8 mouse cellular contexts compared by ENCODE assay signal in the genomic region with DNA sequence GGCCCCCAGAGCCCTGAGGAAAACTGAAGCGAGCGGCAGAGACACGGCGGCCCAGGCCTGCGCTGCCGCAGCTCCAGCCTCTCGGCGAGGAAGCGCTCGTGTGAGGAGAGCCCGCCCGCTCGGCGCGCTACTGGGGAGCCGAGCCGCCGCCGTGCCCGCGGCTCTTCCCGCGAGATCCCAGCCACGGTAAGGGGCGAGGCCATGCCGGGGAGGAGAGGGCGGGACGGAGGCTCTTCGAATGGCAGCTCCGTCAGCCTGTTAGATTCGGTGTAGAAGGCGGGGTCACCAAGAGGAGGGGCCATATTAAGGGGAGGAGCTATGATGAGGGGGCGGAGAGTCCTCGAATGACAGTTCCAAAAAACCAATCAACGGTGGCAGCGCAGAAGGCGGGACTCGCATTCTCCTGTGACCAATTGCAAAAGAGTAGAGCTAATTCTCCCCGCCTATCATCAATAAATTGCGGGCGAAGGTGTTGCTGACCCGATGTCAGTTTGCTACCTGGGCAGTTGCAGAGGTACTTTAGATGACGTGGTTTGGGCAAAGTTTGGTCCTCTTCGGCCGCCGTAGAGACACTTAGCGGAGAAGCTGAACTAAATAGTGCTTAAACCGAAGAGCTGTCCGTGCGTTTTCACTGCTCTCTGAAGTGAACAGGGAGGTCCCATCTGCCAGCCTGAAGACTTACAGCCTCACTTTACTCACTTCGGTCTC. TPM values are rescaled to one million over a fixed set of nuclear protein-coding genes. Genes with fewer than 3 reads are reported as not detected.
DNase-seq lines count a peak whose midpoint lies in the region; ATAC-seq lines count a peak whose summit lies in the region.

TSS of gene Glce (minus strand) at position 148 of the 708 bp plus-strand sequence.

- peak within 1 kb of the TSS; percentile 94 for H3K9ac ChIP-seq in intestine, embryonic 14.5 days (ENCODE audit: low read length)

- intact Hi-C loops in left cerebral cortex, postnatal 14 days (cut with DNase I): loop anchor here (5.0 kb wide), 2 partner anchors 100 to 120 kb away; no protein-coding TSS in a partner anchor

- under 1% methylated on average over 51 of the region's 51 CpGs for WGBS in intestine, embryonic 14.5 days

- peak; percentile 99 for ATAC-seq in intestine, embryonic 14.5 days (replicated peaks; ENCODE audit: low FRiP score, low TSS enrichment, low read depth)

- H3K4me3 ChIP-seq in intestine, embryonic 14.5 days (ENCODE audit: low read depth, low read length): peak within 1 kb of the TSS; percentile 76

- peak within 1 kb of the TSS; percentile 89 for H3K27ac ChIP-seq in intestine, embryonic 14.5 days (ENCODE audit: low read depth)

- no peaks in the 10 kb centered on the region for H3K36me3 ChIP-seq in intestine, embryonic 14.5 days (ENCODE audit: control insufficient read depth, insufficient read depth, low read length)

- H3K9me3 ChIP-seq in intestine, embryonic 14.5 days (ENCODE audit: control insufficient read depth, low read length): no peaks in the 10 kb centered on the region

- H3K4me1 ChIP-seq in intestine, embryonic 14.5 days (replicated peaks; ENCODE audit: control insufficient read depth, insufficient read depth, low read length): peaks cover 10% of the 10 kb centered on the region

- DNase-seq in adrenal gland, adult 18-20 months (ENCODE audit: low spot score in 2 of 2): peak; percentile 97
- peak; percentile 97 for DNase-seq in embryo, embryonic 11 days
- peak; percentile 96 for DNase-seq in gastrocnemius, postnatal 25 days
- DNase-seq in intestine, embryonic 14.5 days (ENCODE audit: low spot score): peak; percentile 100
- peak; percentile 98 to 99 for DNase-seq in left cerebral cortex, postnatal 14 days (ENCODE audit: low spot score in 2 of 2)
- peak; percentile 99 for DNase-seq in mesoderm, embryonic 11.5 days (ENCODE audit: low read depth, low spot score)
- peak; percentile 95 to 97 for DNase-seq in right cerebral cortex, postnatal 36 days (ENCODE audit: low spot score in 2 of 2)
- peak; percentile 99 for DNase-seq in yolk sac, embryonic 10.5 days (ENCODE audit: low spot score)

- peak within 1 kb of the TSS; percentile 95 for H3K4me2 ChIP-seq in intestine, embryonic 14.5 days (ENCODE audit: low read length)

- no peaks in the 10 kb centered on the region for H3K27me3 ChIP-seq in intestine, embryonic 14.5 days (replicated peaks; ENCODE audit: control insufficient read depth, insufficient read depth, low read length)

RNA-seq across cellular contexts. Expression of gene Glce, which starts in this region (rescaled TPM):
- total RNA-seq in adrenal gland, adult 18-20 months (2021): 10 to 100 TPM; 23.1 to 43.1 TPM
- 1 to 10 TPM; 5.5 to 8.3 TPM for total RNA-seq in gastrocnemius, postnatal 25 days (2021)
- 25.2 and 27.8 TPM in 2 replicates for polyA plus RNA-seq in intestine, embryonic 14.5 days (2014; fragmentation: Nextera tagmentation; extraction: Ambion mirVana)
- 10 to 100 TPM; 27.2 to 28.7 TPM for total RNA-seq in left cerebral cortex, postnatal 14 days (2021)

Comparison
In these comparisons a context has a peak if more than half of its experiments do, and no peak if none do; other contexts are left out.
1. Peak in every context shown above with its lines: DNase-seq, ATAC-seq, H3K4me3 ChIP-seq and H3K27ac ChIP-seq.